Mouse (Mus musculus) CD8-positive naive resting alpha-beta T cell, adult 2 months (primary cell): Measurements from ENCODE around the gene C1ql4.

Source experiments
- DNase-seq, 2 experiments: peaks; one replicate each; pipeline ENCODE4 v3.0.0; 2022; ENCODE audit warnings: low read depth in 2 of 2, low spot score in 2 of 2

C1ql4 gene

GRCm38 (mm10) chr15:99099139-99099556 lies 11.5 kb upstream of the C1ql4 start:
- DNase-seq = no peak

- DNase-seq = no peak
Measured at GRCm38 (mm10) chr15:99098493-99098861, 10.9 kb upstream of the C1ql4 start.

- no peak for DNase-seq
Measured at GRCm38 (mm10) chr15:99097840-99098492, 10.3 kb upstream of the C1ql4 start.

- DNase-seq = no peak
Measured at GRCm38 (mm10) chr15:99096831-99097500, 9.3 kb upstream of the C1ql4 start.

GRCm38 (mm10) chr15:99096061-99096793 lies 8.6 kb upstream of the C1ql4 start:
- no peak for DNase-seq

GRCm38 (mm10) chr15:99095356-99095755 lies 7.7 kb upstream of the C1ql4 start:
- no peak for DNase-seq

GRCm38 (mm10) chr15:99094631-99095270 lies 7.1 kb upstream of the C1ql4 start:
- DNase-seq = no peak

- DNase-seq = no peak
Measured at GRCm38 (mm10) chr15:99093291-99094258, 6.0 kb upstream of the C1ql4 start.

GRCm38 (mm10) chr15:99092870-99093269 lies 5.3 kb upstream of the C1ql4 start, which contains the start of gene Dnajc22:
TSS of gene Dnajc22 (plus strand) at chr15:99093170.
- DNase-seq = no peak

GRCm38 (mm10) chr15:99089069-99089468 lies 1.5 kb upstream of the C1ql4 start:
- no peak for DNase-seq

- peak; percentile 71 to 87 for DNase-seq
Measured at GRCm38 (mm10) chr15:99088292-99088691, 675 bp upstream of the C1ql4 start.

GRCm38 (mm10) chr15:99085997-99086396 lies 1.6 kb downstream of the C1ql4 start:
- no peak for DNase-seq

- DNase-seq = no peak
Measured at GRCm38 (mm10) chr15:99084618-99085017, 3.0 kb downstream of the C1ql4 start.

GRCm38 (mm10) chr15:99083867-99084557 lies 3.6 kb downstream of the C1ql4 start:
- no peak for DNase-seq

GRCm38 (mm10) chr15:99083258-99083657 lies 4.4 kb downstream of the C1ql4 start:
- no peak for DNase-seq

- no peak for DNase-seq
Measured at GRCm38 (mm10) chr15:99082840-99083239, 4.8 kb downstream of the C1ql4 start.

GRCm38 (mm10) chr15:99082322-99082721 lies 5.3 kb downstream of the C1ql4 start:
- DNase-seq = no peak

GRCm38 (mm10) chr15:99079804-99080203 lies 7.8 kb downstream of the C1ql4 start:
- DNase-seq = no peak

GRCm38 (mm10) chr15:99078181-99078910 lies 9.3 kb downstream of the C1ql4 start:
- no peak for DNase-seq
